Mouse (Mus musculus) gastrocnemius, adult 2 months (tissue): ENCODE measurements around the gene Dynlt1a. TPM values are rescaled to one million over a fixed set of nuclear protein-coding genes. Genes with fewer than 3 reads are reported as not detected.

ENCODE experiments used
- total RNA-seq, 2 experiments: library from RNA; stranded (reverse); gene quantifications; 2 replicates each; pipeline ENCODE4 v1.2.3; 2021

Gene Dynlt1a
- total RNA-seq, 2 experiments from 2014 or later, result 3.7 to 4.7 TPM

Other genes starting within 250 kb of the Dynlt1a start
- gene Serac1, start 237.8 kb downstream of the Dynlt1a start, total RNA-seq, result 1 to 10 TPM; 6.5 to 7.3 TPM
- gene Gtf2h5, start 237.7 kb downstream of the Dynlt1a start, total RNA-seq, result 10 to 100 TPM; 50.5 to 52.7 TPM
- 100 to 1,000 TPM; 111 to 124 TPM for gene Tulp4, start 211.1 kb downstream of the Dynlt1a start, total RNA-seq
- 1 to 10 TPM; 4.0 to 6.0 TPM for gene Tmem181a, start 60.6 kb downstream of the Dynlt1a start, total RNA-seq
- gene Dynlt1b, start 112.6 kb upstream of the Dynlt1a start, total RNA-seq, result 10 to 100 TPM; 55.9 to 57.4 TPM